Mouse (Mus musculus): ENCODE measurements around the gene Kif2c.
"Not testable (repeated sequence)": the region's sequence is repeated elsewhere in the genome, so short reads cannot be mapped to it uniquely, and the experiment has no call there.

Gene Kif2c

DNA sequence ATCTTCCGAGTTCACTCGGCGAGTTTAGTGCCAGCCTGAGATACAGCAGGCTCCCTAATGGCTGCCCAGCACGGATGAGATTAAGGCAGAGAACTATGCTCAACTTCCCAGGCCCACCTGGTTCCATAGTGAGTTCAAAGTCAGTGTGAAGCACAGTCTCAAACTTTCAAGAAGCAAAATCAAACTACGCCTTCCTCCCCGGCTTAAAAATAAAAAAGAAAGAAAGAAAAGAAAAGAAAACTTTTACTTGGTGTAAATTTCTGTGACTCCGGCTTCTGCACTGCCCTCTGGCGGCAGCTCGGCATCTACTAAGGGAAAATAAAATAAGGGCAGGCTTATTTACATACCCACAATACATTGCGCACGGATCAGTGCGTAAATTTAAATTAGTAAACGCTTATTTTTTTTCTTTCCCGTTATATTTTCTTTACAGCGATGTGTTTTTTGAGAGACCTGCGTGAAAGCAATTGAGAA, 7.0 kb upstream of the Kif2c start:
- peak; percentile 89 for DNase-seq (ENCODE audit: low read depth, low spot score)

GRCm38 (mm10) chr4:117188969-117189368, 6.5 kb upstream of the Kif2c start:
- DNase-seq (ENCODE audit: low read depth, low spot score) = no peak

DNA sequence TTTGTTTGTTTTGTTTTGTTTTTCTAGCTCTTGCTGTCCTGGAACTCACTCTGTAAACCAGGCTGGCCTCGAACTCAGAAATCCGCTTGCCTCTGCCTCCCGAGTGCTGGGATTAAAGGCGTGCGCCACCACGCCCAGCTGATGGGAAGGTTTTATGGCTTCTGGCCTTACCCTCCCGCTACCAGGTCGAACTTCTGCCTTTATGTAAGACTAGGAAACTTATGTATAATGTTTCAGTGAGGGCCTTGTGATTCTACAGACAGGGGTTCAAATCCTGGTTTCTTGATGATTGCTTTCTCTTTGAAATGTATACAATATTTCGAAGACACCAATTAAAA, 289 bp upstream of the Kif2c start:
- not testable (repeated sequence) for DNase-seq (ENCODE audit: low read depth, low spot score)

DNA sequence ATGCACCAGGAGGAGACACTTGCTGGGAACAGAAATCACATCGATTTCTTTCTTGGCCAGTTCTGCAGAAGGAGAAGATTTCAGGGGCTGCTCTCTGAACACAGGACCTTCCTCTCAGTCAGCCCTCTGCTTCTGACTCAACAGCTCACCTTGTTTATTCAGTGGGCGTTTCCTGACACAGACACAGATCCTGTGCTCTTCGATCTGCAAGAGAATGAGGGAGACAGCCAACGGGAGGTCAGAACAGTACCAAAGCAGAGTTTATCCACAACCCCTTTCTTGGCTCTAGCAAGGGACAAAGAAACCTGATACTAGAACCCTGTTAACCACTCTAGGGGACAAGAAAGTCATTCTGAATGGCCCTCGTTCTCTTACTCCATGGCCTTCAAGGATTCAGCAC, 12.5 kb downstream of the Kif2c start:
- DNase-seq (ENCODE audit: low read depth, low spot score) = no peak

DNA sequence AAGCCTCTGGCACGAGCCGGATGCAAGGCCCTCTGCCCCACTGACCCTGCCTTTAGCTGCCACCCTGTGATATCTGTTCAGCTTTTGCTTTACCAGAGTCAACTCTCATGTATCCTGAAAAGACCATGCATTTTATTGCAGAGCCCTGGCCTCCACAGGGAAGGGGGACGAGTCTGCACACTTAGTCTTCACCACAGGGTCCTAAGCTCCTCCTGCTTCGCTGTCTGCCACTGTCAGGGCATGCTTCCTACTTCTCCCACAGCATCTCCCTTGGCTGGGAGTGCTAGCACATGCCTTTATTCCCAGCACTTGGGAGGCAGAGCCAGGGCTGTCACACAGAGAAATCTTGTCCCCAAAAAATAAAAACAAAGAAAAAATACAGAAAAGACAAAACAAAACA, 21.3 kb downstream of the Kif2c start:
- no peak for DNase-seq (ENCODE audit: low read depth, low spot score)

- no peak for DNase-seq (ENCODE audit: low read depth, low spot score)
These were observed 22.8 kb downstream of the Kif2c start for GRCm38 (mm10) chr4:117159666-117160065.

DNA sequence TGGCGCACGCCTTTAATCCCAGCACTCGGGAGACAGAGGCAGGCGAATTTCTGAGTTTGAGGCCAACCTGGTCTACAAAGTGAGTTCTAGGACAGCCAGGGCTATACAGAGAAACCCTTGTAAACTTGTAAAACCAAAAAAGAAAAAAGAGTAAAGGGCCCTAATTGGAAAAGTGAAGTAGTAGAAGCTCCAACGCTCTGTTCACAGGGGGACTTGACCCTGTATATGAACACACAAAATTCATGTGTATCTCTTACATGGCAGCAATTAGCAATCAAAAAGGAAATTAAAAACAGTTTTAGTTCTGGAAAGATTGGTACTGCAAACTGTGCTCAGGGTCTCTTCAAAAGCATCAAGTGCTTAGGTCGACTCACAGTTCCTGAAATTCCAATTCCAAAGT, 26.1 kb downstream of the Kif2c start:
- DNase-seq (ENCODE audit: low read depth, low spot score) = no peak

DNA sequence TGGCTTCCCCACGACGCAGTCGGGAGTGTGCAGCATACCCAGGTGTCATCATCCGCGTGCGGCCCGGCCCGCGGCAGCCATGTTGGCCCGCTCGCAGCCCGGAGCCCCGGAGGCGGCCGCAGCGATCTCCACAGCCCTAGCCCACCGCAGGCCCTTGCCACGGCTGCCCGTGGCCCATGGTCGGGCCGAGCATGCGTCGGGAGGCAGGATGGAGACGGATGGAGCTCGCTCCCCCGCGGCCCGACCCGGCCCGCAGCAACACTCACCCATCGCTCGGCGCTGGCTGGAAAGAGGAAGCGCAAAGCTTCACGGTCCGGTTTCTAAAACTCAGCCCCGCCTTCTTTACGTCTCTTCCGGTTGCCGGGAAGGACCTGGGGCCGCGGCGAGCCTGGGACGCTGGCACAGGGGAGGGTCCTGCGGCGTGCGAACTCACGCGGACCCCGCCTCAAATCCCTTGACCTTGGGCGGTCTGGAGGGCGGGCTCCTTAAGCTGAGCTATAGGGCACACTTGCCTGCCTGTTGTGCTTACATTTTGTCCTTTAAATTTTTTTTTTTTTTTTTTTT, 26.6 kb downstream of the Kif2c start, which contains the start of gene Rps8:
Rps8 (minus strand) TSS at position 452 of the 564 bp plus-strand sequence.
- DNase-seq (ENCODE audit: low read depth, low spot score) = peak; percentile 86

DNA sequence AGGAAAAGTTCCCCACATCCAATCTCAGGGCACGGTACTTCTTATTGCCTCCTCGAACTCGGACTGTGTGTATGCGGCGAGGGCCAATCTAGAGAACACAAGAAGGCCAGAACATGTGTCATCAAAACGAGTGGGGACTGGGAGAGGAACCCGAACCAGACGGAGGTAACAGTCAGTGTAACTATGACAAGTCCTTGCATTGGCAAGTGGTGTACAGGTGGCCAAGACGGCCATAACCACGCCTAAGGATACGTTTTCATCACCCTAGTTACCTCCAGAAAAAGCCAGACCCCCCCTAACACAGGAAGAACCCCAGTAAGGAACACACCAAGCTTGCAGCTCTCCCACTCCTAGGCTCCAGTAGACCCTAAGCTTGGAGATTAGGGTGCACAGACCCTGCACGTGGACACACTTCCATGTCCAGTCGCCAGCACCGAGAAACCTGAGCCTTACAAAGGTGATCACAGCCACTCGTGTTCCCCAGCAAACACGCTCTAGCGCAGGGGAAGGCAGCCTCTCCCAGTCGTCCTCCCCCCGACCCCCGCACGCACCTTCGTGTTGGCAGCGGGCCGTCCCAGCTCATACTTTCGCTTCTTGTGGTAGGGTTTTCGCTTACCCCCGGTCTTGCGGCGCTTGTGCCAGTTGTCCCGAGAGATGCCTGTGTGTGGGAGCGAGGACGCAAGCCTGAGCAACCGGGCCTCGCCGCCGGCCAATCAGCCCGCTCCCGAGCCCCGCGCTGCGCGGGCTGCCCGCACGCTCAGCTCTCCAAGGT, 27.2 kb downstream of the Kif2c start:
- DNase-seq (ENCODE audit: low read depth, low spot score) = peak; percentile 41

- DNase-seq (ENCODE audit: low read depth, low spot score) = peak; percentile 17
These were observed 29.7 kb downstream of the Kif2c start for GRCm38 (mm10) chr4:117152714-117153113.

DNA sequence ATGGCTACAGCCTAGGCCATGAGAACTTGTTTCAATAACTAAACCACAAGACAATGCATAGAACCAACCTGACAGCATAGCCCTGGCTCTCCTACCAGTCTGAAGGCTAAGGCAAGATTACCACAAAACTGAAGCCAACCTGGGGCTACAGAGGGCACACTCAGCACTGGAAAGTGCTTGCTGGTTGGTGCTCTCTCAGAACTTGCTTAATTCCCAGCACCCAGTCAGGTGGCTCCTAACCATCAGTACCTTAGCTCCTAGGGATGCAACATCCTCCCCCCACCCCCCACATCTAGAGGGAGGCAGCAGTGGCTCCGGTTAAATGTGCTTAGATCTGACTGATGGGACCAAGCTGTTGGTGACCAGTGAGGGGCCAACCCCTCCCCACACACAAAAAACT, 31.0 kb downstream of the Kif2c start:
- no peak for DNase-seq (ENCODE audit: low read depth, low spot score)

GRCm38 (mm10) chr4:117150212-117150733, 32.2 kb downstream of the Kif2c start:
- DNase-seq (ENCODE audit: low read depth, low spot score) = no peak

DNA sequence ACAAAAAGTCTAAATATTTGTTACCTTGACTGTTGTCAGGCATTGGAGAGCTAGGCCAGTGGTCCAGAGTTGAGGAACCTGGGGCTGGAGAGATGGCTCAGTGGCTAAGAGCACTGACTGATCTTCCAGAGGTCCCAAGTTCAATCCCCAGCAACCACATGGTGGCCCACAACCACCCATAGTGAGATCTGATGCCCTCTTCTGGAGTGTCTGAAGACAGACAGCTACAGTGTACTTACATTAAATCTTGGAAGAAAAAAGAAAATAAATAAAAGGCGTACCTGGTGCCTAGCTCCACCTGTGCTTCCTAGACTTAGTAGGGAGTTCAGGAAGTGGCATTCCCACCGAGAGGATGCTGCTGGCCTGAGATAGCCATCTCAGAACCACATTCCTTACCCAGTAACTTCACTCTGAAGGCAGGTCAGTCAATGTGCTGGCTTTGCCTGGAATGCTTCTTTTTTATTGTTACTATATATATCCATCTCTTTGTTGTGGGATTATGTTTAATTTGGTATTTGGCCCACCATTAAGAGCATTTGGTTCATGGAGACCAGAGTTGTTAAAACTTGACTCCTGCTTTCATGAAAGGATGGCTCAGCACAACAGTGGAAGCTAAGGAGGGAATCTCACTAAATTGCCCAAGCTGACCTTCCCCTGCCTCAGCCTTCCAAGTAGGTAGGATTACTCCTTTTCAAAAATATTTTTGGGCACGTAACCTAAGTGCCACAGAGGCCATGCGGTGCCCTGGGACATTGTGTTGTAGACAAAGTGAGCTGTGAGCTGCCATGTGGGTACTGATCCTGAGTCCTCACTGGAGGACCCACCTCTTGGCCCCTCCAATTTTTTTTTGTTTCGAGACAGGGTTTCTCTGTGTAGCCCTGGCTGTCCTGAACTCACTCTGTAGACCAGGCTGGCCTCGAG, 32.9 kb downstream of the Kif2c start:
- DNase-seq (ENCODE audit: low read depth, low spot score) = peak; percentile 31

DNA sequence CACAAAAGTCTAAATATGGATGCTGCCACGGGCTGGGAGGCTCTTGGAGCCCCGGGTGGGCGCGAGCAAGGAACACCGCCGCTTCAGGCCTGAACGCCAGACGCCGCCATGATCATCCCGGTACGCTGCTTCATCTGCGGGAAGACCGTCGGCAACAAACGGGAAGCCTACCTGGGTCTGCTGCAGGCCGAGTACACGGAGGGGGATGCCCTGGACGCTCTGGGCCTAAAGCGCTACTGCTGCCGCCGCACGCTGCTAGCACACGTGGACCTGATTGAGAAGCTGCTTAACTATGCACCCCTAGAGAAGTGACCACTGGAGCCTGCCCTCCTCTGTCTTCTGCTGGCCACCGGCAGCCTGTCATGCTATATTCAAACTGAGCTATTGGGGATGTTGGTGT, 33.6 kb downstream of the Kif2c start:
- no peak for DNase-seq (ENCODE audit: low read depth, low spot score)

DNA sequence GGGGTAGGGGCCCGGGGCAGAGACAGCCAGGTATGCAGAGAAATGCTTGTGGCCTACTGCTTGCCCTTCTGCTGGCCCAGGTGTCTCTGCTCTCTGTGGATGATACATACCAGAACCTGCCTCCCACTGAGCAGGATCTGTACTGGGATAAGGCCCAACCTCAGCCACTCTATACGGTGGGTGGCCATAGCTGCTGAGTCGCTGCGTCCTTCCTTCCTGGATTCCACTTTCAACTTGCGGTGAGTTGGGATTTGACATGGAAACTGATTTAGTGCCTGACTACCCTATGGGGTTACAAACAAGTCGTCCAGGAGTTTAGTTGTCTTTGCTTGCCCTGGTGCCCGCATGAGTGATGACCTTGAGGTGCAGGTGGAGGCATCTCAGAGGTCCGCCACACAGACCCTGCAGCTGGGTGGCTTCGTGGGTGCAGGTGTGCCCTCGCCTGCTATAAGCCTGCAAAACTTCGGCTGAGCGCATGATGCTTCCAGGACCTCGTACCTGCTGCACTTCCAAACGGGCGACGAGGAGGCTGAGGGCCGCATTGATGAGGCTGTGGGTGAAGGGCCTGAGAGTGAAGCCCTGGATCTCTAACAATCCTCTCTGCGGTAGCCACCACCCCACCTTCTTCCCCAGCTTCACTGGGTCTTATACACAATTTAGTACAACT, 34.3 kb downstream of the Kif2c start:
- no peak for DNase-seq (ENCODE audit: low read depth, low spot score)

GRCm38 (mm10) chr4:117146176-117146575, 36.3 kb downstream of the Kif2c start:
- DNase-seq (ENCODE audit: low read depth, low spot score) = peak; percentile 87

- no peak for DNase-seq (ENCODE audit: low read depth, low spot score)
These were observed 37.2 kb downstream of the Kif2c start for GRCm38 (mm10) chr4:117145248-117145647.

GRCm38 (mm10) chr4:117143023-117143422, 39.4 kb downstream of the Kif2c start:
- DNase-seq (ENCODE audit: low read depth, low spot score) = no peak

- peak; percentile 59 for DNase-seq (ENCODE audit: low read depth, low spot score)
These were observed 41.8 kb downstream of the Kif2c start for GRCm38 (mm10) chr4:117140613-117141012.

DNA sequence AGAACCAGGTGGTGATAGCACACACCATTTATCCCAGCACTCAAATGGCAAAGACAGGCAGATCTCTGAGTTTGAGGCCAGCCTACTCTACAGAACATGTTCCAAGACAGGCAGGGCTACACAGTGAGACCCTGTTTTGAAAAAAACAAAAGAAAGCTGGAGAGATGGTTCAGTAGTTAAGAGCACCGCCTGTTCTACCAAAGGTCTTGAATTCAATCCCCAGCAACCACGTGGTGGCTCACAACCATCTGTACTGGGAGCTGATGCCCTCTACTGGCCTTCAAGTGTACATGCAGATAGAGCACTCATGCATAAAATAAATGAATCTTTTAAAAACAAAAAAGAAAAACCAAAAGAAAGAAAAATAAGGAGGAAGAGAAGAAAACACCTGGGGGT, 43.2 kb downstream of the Kif2c start:
- DNase-seq (ENCODE audit: low read depth, low spot score) = peak; percentile 74
